Mouse (Mus musculus): ENCODE data around the gene Krtap4-6.
"Not testable (repeated sequence)": the region's sequence is repeated elsewhere in the genome, so short reads cannot be mapped to it uniquely, and the experiment has no call there.

The Krtap4-6 gene

GRCm38 (mm10) chr11:99665860-99666259 lies at the start of gene Krtap4-6:
Gene Krtap4-6, minus strand, starts transcription at chr11:99665960.
- DNase-seq, result no peak

- DNase-seq, result no peak
Measured at GRCm38 (mm10) chr11:99690463-99690862, 24.7 kb upstream of the Krtap4-6 start, which contains the start of gene Gm14190. Gene Gm14190, minus strand, starts transcription at chr11:99690740.

GRCm38 (mm10) chr11:99685235-99685634 lies 19.5 kb upstream of the Krtap4-6 start:
- DNase-seq, result not testable (repeated sequence)

GRCm38 (mm10) chr11:99683481-99683880 lies 17.7 kb upstream of the Krtap4-6 start:
- DNase-seq, result no peak

- no peak for DNase-seq
Measured at GRCm38 (mm10) chr11:99662802-99663201, 3.0 kb downstream of the Krtap4-6 start.

- no peak for DNase-seq
Measured at GRCm38 (mm10) chr11:99659256-99659655, 6.5 kb downstream of the Krtap4-6 start.

GRCm38 (mm10) chr11:99658467-99659010 lies 7.2 kb downstream of the Krtap4-6 start, which contains the start of gene Gm11563:
Gene Gm11563, minus strand, starts transcription at chr11:99658960.
- DNase-seq, result not testable (repeated sequence)

- no peak for DNase-seq
Measured at GRCm38 (mm10) chr11:99657051-99657450, 8.7 kb downstream of the Krtap4-6 start.

- no peak for DNase-seq
Measured at GRCm38 (mm10) chr11:99650136-99650535, 15.6 kb downstream of the Krtap4-6 start, which contains the start of gene Gm11555. Gene Gm11555, minus strand, starts transcription at chr11:99650236.

- DNase-seq, result no peak
Measured at GRCm38 (mm10) chr11:99646444-99646843, 19.3 kb downstream of the Krtap4-6 start.

- no peak for DNase-seq
Measured at GRCm38 (mm10) chr11:99644351-99644750, 21.4 kb downstream of the Krtap4-6 start.

GRCm38 (mm10) chr11:99643635-99644139 lies 22.1 kb downstream of the Krtap4-6 start, which contains the start of gene Krtap4-7:
Gene Krtap4-7, minus strand, starts transcription at chr11:99644089.
- DNase-seq, result not testable (repeated sequence)

GRCm38 (mm10) chr11:99640926-99641325 lies 24.8 kb downstream of the Krtap4-6 start:
- no peak for DNase-seq

GRCm38 (mm10) chr11:99637086-99637485 lies 28.7 kb downstream of the Krtap4-6 start:
- no peak for DNase-seq

GRCm38 (mm10) chr11:99634653-99635134 lies 31.1 kb downstream of the Krtap4-6 start, which contains the start of gene Krtap4-2:
Gene Krtap4-2, minus strand, starts transcription at chr11:99635084.
- no peak for DNase-seq

- DNase-seq, result no peak
Measured at GRCm38 (mm10) chr11:99633293-99633692, 32.5 kb downstream of the Krtap4-6 start.

- DNase-seq, result no peak
Measured at GRCm38 (mm10) chr11:99630890-99631289, 34.9 kb downstream of the Krtap4-6 start.

GRCm38 (mm10) chr11:99628138-99628537 lies 37.6 kb downstream of the Krtap4-6 start, which contains the start of gene Krtap4-1:
Gene Krtap4-1, minus strand, starts transcription at chr11:99628238.
- DNase-seq, result no peak

GRCm38 (mm10) chr11:99620335-99620734 lies 45.4 kb downstream of the Krtap4-6 start, which contains the start of gene Gm11562:
Gene Gm11562, minus strand, starts transcription at chr11:99620435.
- no peak for DNase-seq

All from spleen, adult 18-20 months (tissue).